Mouse (Mus musculus) thymus, adult 2 months (tissue): ENCODE results near the gene Actg2.

Source experiments
- CTCF ChIP-seq: fragments of 200-500 bp; IDR thresholded peaks from 2 replicates; pipeline ENCODE4 v1.5.1; 2012; ENCODE audit warnings: mild to moderate bottlenecking, control low read depth, low read length, moderate library complexity, borderline replicate concordance; ENCODE audit not compliant: control insufficient read depth, poor library complexity, insufficient read depth; ENCODE audit errors: extremely low read depth
- POLR2A ChIP-seq: fragments of 200-500 bp; IDR thresholded peaks from 2 replicates; pipeline ENCODE4 v1.6.1; 2012; ENCODE audit warnings: mild to moderate bottlenecking, low read length, control low read depth, moderate library complexity; ENCODE audit not compliant: control insufficient read depth, poor library complexity, insufficient read depth; ENCODE audit errors: extremely low read depth

DNA sequence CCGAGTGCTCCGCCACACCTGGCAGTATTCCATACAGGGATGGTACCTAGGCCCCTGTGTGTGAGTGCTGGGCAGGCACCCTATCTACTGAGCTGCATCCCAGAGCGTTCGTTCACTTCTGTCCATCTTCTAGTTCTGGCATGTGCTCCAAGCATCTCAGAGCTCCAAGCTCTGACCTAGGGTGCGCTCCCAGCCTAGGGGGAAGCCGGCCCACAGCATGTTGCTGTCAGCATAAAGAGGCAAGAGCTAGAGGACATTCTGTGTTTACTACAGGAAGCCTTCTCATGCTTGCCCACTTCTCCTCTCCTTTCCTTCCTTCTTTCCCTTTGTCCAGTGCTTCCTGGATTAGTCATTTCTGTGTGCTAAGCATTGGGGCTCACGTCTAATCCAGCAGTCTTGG lies 60.6 kb downstream of the Actg2 start:
- no peak for TF ChIP-seq CTCF
- no peak for TF ChIP-seq POLR2A
